Mouse (Mus musculus) kidney, adult 8-10 months (tissue): ENCODE results near the gene Mark3.
"Not testable (repeated sequence)": the region's sequence is repeated elsewhere in the genome, so short reads cannot be mapped to it uniquely, and the experiment has no call there.

ENCODE experiments used
- DNase-seq, 2 experiments: peaks; one replicate each; pipeline ENCODE4 v3.0.0; 2022

Mark3 gene

GRCm38 (mm10) chr12:111574074-111574886 is at the start of gene Mark3:
TSS of gene Mark3 (plus strand) at chr12:111574523.
- DNase-seq, result peak; percentile 96 to 97

GRCm38 (mm10) chr12:111524883-111525282 is 49.4 kb upstream of the Mark3 start:
- no peak for DNase-seq

GRCm38 (mm10) chr12:111527643-111528281 is 46.6 kb upstream of the Mark3 start:
- DNase-seq, result no peak

GRCm38 (mm10) chr12:111529192-111529591 is 45.1 kb upstream of the Mark3 start:
- DNase-seq, result no peak

GRCm38 (mm10) chr12:111533096-111533794 is 41.1 kb upstream of the Mark3 start:
- DNase-seq, result no peak

- no peak for DNase-seq
These were observed 39.0 kb upstream of the Mark3 start for GRCm38 (mm10) chr12:111535281-111535680.

GRCm38 (mm10) chr12:111535762-111536161 is 38.6 kb upstream of the Mark3 start:
- no peak for DNase-seq

- DNase-seq, result no peak
These were observed 37.6 kb upstream of the Mark3 start for GRCm38 (mm10) chr12:111536746-111537145.

GRCm38 (mm10) chr12:111537341-111537740 is 37.0 kb upstream of the Mark3 start:
- no peak for DNase-seq

GRCm38 (mm10) chr12:111537796-111538291 is 36.5 kb upstream of the Mark3 start, which contains the start of gene Eif5:
TSS of gene Eif5 (plus strand) at chr12:111538016.
- peak; percentile 99 for DNase-seq

- DNase-seq, result peak; percentile 82 to 86
These were observed 35.9 kb upstream of the Mark3 start for GRCm38 (mm10) chr12:111538292-111539040.

GRCm38 (mm10) chr12:111539041-111539345 is 35.3 kb upstream of the Mark3 start:
- no peak for DNase-seq

GRCm38 (mm10) chr12:111547070-111547469 is 27.3 kb upstream of the Mark3 start:
- DNase-seq, result peak in 1 of 2 experiments; percentile 53

GRCm38 (mm10) chr12:111548555-111549289 is 25.6 kb upstream of the Mark3 start:
- DNase-seq, result no peak

- DNase-seq, result no peak
These were observed 23.6 kb upstream of the Mark3 start for GRCm38 (mm10) chr12:111550679-111551078.

- no peak for DNase-seq
These were observed 22.0 kb upstream of the Mark3 start for GRCm38 (mm10) chr12:111552342-111552741.

- DNase-seq, result no peak
These were observed 19.0 kb upstream of the Mark3 start for GRCm38 (mm10) chr12:111555357-111555756.

GRCm38 (mm10) chr12:111555893-111556292 is 18.4 kb upstream of the Mark3 start:
- DNase-seq, result not testable (repeated sequence)

- DNase-seq, result no peak
These were observed 16.8 kb upstream of the Mark3 start for GRCm38 (mm10) chr12:111557538-111557937.

- no peak for DNase-seq
These were observed 15.7 kb upstream of the Mark3 start for GRCm38 (mm10) chr12:111558655-111559054.

- no peak for DNase-seq
These were observed 14.6 kb upstream of the Mark3 start for GRCm38 (mm10) chr12:111559647-111560258.

- no peak for DNase-seq
These were observed 14.0 kb upstream of the Mark3 start for GRCm38 (mm10) chr12:111560286-111560685.
